Mouse (Mus musculus) liver, embryonic 15.5 days (tissue): ENCODE measurements around the gene Zfp184. TPM values are rescaled to one million over a fixed set of nuclear protein-coding genes. Genes with fewer than 3 reads are reported as not detected.

Experiments used
- ATAC-seq: fragments of 200-750 bp; cut with Nextera tagmentation; 2 replicates; pipeline ENCODE4 v1.8.0; 2017; ENCODE audit warnings: moderate number of reproducible peaks, mild to moderate bottlenecking, moderate library complexity; ENCODE audit not compliant: insufficient read depth
- H3K27ac ChIP-seq: fragments of 300-500 bp; sonication (generic); replicated peaks from 2 replicates; pipeline ENCODE4 v1.5.1; 2015; ENCODE audit warnings: mild to moderate bottlenecking, inconsistent platforms
- H3K27me3 ChIP-seq: fragments of 300-500 bp; sonication (generic); 2 replicates; pipeline ENCODE4 v1.6.1; 2015; ENCODE audit warnings: mild to moderate bottlenecking, inconsistent platforms
- H3K36me3 ChIP-seq: fragments of 300-500 bp; sonication (generic); replicated peaks from 2 replicates; pipeline ENCODE4 v1.6.1; 2015; ENCODE audit warnings: moderate library complexity, mild to moderate bottlenecking, inconsistent platforms
- H3K4me1 ChIP-seq: fragments of 300-500 bp; sonication (generic); replicated peaks from 2 replicates; pipeline ENCODE4 v1.6.1; 2015; ENCODE audit warnings: inconsistent platforms
- H3K4me2 ChIP-seq: fragments of 300-500 bp; sonication (generic); 2 replicates; pipeline ENCODE4 v1.6.1; 2015; ENCODE audit warnings: moderate library complexity, mild to moderate bottlenecking, inconsistent platforms
- H3K4me3 ChIP-seq: fragments of 300-500 bp; sonication (generic); replicated peaks from 2 replicates; pipeline ENCODE4 v1.5.1; 2015; ENCODE audit warnings: mild to moderate bottlenecking, inconsistent platforms
- H3K9ac ChIP-seq: fragments of 300-500 bp; sonication (generic); 2 replicates; pipeline ENCODE4 v1.6.1; 2015; ENCODE audit warnings: moderate library complexity, mild to moderate bottlenecking, inconsistent platforms
- H3K9me3 ChIP-seq: fragments of 300-500 bp; sonication (generic); replicated peaks from 2 replicates; pipeline ENCODE4 v1.6.1; 2016; ENCODE audit warnings: inconsistent platforms
- WGBS: fragments of 180-500 bp; shearing (Covaris S2); methylation state at CpG from one replicate; pipeline ENCODE4 v1.1.7; 2015; ENCODE audit warnings: mixed read lengths; ENCODE audit not compliant: insufficient replicate concordance; 5-methylcytosine and 5-hydroxymethylcytosine counted together
- polyA plus RNA-seq: library from polyadenylated mRNA; unstranded; fragments of >200 nt; fragmentation: Nextera tagmentation; extraction: Ambion mirVana; gene quantifications from 2 replicates; pipeline ENCODE4 v1.2.1, GENCODE M21; 2015

The Zfp184 gene
- polyA plus RNA-seq, 1 experiment from 2014 or later, result 0.71 TPM

DNA sequence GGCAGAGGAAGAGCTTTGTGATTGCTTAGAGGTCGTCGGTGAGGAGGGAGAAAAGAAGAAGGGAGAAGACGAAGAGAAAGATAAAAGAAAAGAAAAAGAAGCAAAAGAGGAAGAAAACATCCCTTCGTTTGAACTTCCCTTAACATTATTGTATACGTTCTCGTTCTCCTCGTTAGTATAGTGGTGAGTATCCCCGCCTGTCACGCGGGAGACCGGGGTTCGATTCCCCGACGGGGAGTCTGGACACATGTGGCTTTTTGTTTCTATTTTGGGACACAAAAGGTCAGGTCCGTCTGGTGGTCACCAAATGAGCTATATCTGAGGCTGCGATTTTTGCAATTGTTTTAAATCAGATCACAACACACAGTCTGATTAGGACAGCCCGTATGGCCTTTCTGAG, 33.7 kb upstream of the Zfp184 start:
- Histone ChIP-seq H3K4me3 (peak overlapping the region; percentile 48), H3K9me3 (no peaks in the 10 kb centered on the region), H3K27ac (no peak overlapping the region), H3K27me3 (peaks cover 10% of the 10 kb centered on the region), H3K4me2 (peak overlapping the region; percentile 62), H3K36me3 (no peaks in the 10 kb centered on the region), H3K9ac (peak overlapping the region; percentile 40), H3K4me1 (peaks cover 55% of the 10 kb centered on the region)
- WGBS, result 2% methylated on average over 17 of the region's 17 CpGs
- ATAC-seq, result no peak; the same call in 1 of the 2 replicates

DNA sequence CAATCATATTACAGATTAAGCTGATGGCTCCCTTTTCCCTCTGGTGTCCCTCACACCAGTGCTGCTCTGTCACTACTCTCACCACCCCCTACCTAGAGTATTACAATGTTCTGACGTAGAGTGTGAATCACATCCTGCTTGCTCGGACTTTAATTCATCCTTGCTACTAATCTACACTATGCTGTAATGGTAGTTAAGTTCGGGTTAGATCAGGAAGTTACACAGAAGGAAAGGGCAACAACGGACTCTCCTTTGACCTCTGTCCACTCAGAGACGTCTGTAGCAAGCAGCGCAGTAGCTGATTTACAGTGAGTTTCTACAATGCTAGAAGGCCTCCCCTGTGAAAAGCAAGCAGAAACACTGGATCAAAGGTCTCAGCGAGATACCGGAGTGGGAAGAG, 31.0 kb upstream of the Zfp184 start:
- Histone ChIP-seq H3K36me3 (no peaks in the 10 kb centered on the region), H3K4me1 (peaks cover 56% of the 10 kb centered on the region), H3K9me3 (no peaks in the 10 kb centered on the region), H3K27me3 (peaks cover 18% of the 10 kb centered on the region), H3K4me3 (peak overlapping the region; percentile 53), H3K4me2 (peak overlapping the region; percentile 72), H3K27ac (no peak overlapping the region), H3K9ac (peak overlapping the region; percentile 46)
- no peak for ATAC-seq
- WGBS, result 4% methylated on average over 8 of the region's 8 CpGs

DNA sequence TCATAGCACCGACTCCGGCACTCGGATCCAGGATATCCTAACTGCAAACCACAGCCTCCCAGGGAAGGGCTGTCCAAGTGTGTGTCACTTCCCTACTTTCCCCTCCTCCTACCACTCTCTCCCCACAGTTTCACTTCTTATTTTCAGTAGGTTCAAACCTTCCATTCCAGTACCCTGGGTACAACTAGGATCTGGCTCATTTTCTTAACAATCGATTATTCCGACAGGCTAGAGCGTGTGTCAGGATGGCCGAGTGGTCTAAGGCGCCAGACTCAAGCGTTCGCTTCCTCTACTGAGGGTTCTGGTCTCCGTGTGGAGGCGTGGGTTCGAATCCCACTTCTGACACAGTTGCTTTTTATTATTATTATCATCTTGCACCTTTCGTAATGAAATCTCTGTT, 30.3 kb upstream of the Zfp184 start:
- Histone ChIP-seq H3K4me3 (peak overlapping the region; percentile 53), H3K36me3 (no peaks in the 10 kb centered on the region), H3K27me3 (peaks cover 18% of the 10 kb centered on the region), H3K27ac (no peak overlapping the region), H3K4me2 (peak overlapping the region; percentile 72), H3K9me3 (no peaks in the 10 kb centered on the region), H3K9ac (peak overlapping the region; percentile 46), H3K4me1 (peaks cover 64% of the 10 kb centered on the region)
- under 1% methylated on average over 14 of the region's 14 CpGs for WGBS
- ATAC-seq, result peak; percentile 43; the same call in 1 of the 2 replicates

DNA sequence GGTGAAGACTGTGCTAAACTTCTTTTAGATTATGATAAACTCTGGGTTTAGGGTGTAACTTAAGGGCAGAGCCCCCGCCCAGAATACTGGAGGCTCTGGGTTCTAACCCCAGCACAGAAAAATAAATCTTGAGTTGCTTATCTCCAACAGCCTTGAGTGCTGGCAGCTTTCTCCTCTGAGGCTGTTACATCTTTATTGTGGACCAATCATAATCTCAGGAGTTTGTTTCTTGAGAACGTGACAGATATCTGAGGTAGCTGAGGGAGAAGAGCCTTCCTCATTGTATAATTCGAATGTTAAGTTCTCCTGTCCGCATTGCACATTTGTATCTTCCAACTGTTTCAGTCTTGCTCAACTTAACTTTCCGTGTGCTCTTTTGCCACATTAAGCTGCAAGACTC, 29.4 kb upstream of the Zfp184 start:
- no peak overlapping the region for H3K27ac ChIP-seq
- H3K4me1 ChIP-seq, result peaks cover 68% of the 10 kb centered on the region
- ATAC-seq, result no peak
- peaks cover 18% of the 10 kb centered on the region for H3K27me3 ChIP-seq
- H3K36me3 ChIP-seq, result no peaks in the 10 kb centered on the region
- no peak overlapping the region for H3K4me3 ChIP-seq
- peak overlapping the region; percentile 72 for H3K4me2 ChIP-seq
- H3K9ac ChIP-seq, result no peak overlapping the region
- H3K9me3 ChIP-seq, result no peaks in the 10 kb centered on the region
- 33% methylated on average over 5 of the region's 5 CpGs for WGBS

DNA sequence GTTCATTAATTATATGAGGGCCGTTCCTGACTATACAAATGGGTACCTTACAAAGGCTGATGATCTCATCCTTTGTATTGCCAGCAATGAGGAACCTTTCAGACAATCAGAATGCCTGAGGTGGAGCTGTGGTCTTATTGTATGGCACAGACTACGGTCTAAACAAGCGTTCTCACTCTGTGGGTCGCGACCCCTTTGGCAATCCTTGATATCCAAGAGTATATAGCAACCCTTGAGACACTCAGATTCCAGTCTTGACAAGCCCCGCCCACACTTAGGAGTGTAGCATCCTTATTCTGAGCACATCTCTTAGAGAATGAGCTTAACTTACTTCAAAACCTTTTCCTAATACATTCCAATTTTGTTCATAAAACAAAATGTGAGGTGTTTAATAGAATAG, 28.8 kb upstream of the Zfp184 start:
- no peak for ATAC-seq
- H3K27ac ChIP-seq, result no peak overlapping the region
- no peak overlapping the region for H3K9ac ChIP-seq
- peaks cover 62% of the 10 kb centered on the region for H3K4me1 ChIP-seq
- H3K9me3 ChIP-seq, result no peaks in the 10 kb centered on the region
- WGBS, result 32% methylated on average over 6 of the region's 6 CpGs
- H3K27me3 ChIP-seq, result peaks cover 19% of the 10 kb centered on the region
- no peaks in the 10 kb centered on the region for H3K36me3 ChIP-seq
- no peak overlapping the region for H3K4me2 ChIP-seq
- H3K4me3 ChIP-seq, result no peak overlapping the region

DNA sequence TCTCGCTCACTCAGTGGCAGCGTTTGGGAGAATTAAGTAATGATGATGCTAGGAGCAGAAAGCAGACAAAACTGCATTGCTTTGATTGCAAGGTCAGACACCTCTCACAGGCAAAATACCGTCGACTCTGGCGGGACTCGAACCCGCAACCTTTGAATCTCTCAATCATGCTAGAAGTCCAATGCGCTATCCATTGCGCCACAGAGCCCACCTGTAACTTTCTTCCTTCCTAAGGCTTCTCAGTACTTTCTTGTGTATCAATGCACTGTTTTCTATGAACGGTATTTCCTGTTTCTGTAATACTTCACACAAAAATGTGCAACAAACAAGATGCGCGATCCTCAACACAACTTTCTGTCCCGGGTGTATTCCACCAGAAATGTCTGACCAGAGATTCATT, 27.9 kb upstream of the Zfp184 start:
- under 1% methylated on average over 13 of the region's 13 CpGs for WGBS
- Histone ChIP-seq H3K9ac (no peak overlapping the region), H3K4me1 (peaks cover 58% of the 10 kb centered on the region), H3K4me3 (peak overlapping the region; percentile 63), H3K36me3 (no peaks in the 10 kb centered on the region), H3K27me3 (peaks cover 22% of the 10 kb centered on the region), H3K27ac (no peak overlapping the region), H3K4me2 (peak overlapping the region; percentile 84), H3K9me3 (no peaks in the 10 kb centered on the region)
- ATAC-seq, result peak; percentile 16; the same call in 1 of the 2 replicates

DNA sequence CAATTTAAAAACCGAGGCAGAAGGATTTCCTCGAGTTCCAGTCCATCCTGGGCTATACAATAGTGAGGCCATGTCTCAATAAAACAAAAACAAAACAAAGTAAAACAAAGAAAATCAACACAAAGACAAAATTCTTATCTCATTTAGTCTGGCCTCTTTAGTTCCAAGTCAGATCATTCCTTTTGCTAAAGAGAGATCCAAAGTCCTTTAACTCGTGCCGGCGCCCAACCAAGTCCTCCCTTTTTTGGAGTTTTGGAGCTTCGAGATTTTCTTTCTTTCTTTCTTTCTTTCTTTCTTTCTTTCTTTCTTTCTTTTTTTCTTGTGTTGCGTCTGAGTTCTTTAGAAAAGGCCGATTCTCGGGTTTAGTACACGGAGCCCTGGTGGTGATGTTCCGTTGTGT, 27.4 kb upstream of the Zfp184 start:
- Histone ChIP-seq H3K4me3 (peak overlapping the region; percentile 63), H3K27me3 (peaks cover 22% of the 10 kb centered on the region), H3K27ac (no peak overlapping the region), H3K4me2 (peak overlapping the region; percentile 84), H3K9ac (no peak overlapping the region), H3K4me1 (peaks cover 58% of the 10 kb centered on the region), H3K36me3 (no peaks in the 10 kb centered on the region), H3K9me3 (no peaks in the 10 kb centered on the region)
- WGBS, result 1% methylated on average over 11 of the region's 11 CpGs
- no peak for ATAC-seq

DNA sequence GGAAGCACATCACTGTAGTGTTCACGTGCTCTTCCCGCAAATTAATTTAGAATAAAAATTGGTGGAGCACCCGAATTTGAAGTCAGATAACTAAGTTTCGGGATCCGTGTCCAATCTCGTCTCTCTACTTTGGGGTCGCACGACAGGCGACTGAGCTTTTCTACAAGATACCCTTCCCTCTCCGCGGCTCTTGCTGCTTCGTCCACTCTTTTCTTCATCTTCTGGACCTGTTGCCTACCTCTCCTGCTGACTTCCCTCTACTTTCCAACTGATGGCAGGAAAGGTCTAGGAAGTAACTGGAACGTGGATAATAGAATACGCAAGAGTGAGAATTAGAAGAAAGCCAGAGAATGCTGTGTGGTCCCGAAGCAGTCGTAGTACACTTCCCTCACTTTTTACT, 26.9 kb upstream of the Zfp184 start:
- Histone ChIP-seq H3K4me3 (peak overlapping the region; percentile 63), H3K36me3 (no peaks in the 10 kb centered on the region), H3K9ac (peak overlapping the region; percentile 65; the same call in 1 of the 2 replicates), H3K27ac (no peak overlapping the region), H3K27me3 (peaks cover 22% of the 10 kb centered on the region), H3K4me2 (peak overlapping the region; percentile 84), H3K4me1 (peaks cover 58% of the 10 kb centered on the region), H3K9me3 (no peaks in the 10 kb centered on the region)
- under 1% methylated on average over 16 of the region's 16 CpGs for WGBS
- no peak for ATAC-seq

DNA sequence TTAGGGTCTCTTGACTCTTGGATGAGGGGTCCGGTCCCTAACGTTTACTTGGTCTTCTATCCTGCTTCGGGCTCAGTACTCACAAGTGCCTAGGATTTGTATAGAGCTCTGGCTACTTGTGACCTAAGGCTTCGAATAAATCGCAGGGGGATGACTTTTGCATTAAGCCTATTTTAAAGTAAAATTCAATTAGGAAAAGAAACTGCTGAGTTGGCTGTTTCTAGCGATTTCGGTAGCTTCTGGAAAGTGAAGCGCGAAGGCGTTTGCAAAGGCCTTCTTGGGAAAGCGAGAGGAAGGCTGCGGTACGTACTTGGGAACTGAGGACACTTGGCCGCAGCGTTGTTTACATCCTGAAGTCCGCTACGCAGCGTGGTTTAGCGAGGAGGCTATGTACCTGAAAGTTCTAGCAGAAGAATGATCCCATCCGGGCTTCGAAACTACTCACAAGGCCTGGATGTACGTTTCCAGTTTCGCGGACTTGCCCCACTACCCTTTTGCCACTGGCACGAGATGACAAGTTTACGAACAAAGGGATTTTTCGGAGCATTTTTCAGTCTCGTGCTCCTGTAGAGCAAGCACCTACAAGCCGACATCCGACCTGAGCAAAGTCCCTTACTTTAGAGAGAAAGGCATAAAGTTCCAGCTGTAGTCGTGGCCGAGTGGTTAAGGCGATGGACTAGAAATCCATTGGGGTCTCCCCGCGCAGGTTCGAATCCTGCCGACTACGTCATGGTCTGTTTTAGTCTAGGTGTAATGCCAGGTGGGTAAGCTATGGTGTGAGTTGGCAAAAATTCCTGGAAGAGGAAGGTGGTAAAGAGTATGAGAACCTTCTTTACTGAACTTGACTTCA, 26.1 kb upstream of the Zfp184 start:
- Histone ChIP-seq H3K4me2 (peak overlapping the region; percentile 84), H3K9ac (peak overlapping the region; percentile 65), H3K36me3 (no peaks in the 10 kb centered on the region), H3K9me3 (no peaks in the 10 kb centered on the region), H3K4me1 (peaks cover 52% of the 10 kb centered on the region), H3K27ac (0 out of 2 replicates have a peak overlapping the region, but pooled peaks have one; percentile 24), H3K27me3 (peaks cover 22% of the 10 kb centered on the region), H3K4me3 (peak overlapping the region; percentile 63)
- WGBS, result under 1% methylated on average over 38 of the region's 38 CpGs
- peak; percentile 83 for ATAC-seq

DNA sequence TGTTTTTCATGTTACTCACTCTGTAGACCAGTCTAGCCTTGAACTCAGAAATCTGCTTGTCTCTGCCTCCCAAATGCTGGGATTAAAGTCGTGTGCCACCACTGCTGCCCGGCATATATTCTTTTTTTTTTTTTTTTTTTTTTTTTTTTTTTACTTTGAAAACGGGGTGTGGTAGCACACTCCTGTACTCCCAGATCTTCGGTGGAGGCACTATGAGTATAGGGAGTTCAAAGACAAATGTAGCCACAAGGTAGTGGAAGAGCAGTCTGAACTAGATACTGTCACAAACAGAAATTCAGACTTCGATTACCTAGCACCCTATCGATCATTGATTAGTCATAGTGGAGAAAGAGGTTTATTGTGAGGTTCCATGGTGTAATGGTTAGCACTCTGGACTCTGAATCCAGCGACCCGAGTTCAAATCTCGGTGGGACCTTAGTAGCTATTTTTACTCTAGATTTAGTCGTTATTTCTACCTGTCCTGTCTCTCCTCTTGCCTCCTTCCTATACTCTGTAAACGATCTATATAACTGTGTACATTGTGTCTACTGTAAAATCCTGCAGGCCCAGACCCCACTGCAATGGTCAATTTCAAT, 25.0 kb upstream of the Zfp184 start:
- Histone ChIP-seq H3K27ac (no peak overlapping the region), H3K9ac (no peak overlapping the region), H3K27me3 (peaks cover 22% of the 10 kb centered on the region), H3K4me3 (peak overlapping the region; percentile 63), H3K4me2 (peak overlapping the region; percentile 84), H3K9me3 (no peaks in the 10 kb centered on the region), H3K36me3 (no peaks in the 10 kb centered on the region), H3K4me1 (peaks cover 41% of the 10 kb centered on the region)
- ATAC-seq, result peak; percentile 35; the same call in 1 of the 2 replicates
- 1% methylated on average over 11 of the region's 11 CpGs for WGBS

DNA sequence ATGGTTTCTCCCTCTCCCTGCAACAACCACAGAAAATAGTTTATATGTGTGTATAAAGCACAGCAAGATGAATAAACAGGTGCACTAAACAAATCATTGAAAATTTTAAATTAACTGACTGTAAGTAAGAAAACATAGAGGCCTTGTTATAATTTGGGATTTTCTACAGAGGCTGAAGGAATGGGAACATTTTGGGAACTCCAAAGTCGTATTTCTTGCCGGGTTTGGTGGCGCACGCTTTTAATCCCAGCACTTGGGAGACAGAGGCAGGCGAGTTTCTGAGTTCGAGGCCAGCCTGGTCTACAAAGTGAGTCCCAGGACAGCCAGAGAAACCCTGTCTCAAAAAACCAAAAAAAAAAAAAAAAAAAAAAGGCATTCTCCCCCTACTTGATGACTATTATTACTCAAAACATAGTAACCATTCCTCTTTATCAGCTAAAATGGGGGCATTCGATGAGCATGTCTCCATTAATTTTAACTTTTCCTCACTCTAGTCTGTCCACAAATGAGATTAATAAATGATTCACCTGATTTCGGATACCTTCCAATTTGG, 24.1 kb upstream of the Zfp184 start:
- Histone ChIP-seq H3K27me3 (peaks cover 16% of the 10 kb centered on the region), H3K4me3 (no peak overlapping the region), H3K4me2 (no peak overlapping the region), H3K27ac (no peak overlapping the region), H3K9ac (no peak overlapping the region), H3K4me1 (peaks cover 37% of the 10 kb centered on the region), H3K36me3 (no peaks in the 10 kb centered on the region), H3K9me3 (no peaks in the 10 kb centered on the region)
- 29% methylated on average over 8 of the region's 8 CpGs for WGBS
- ATAC-seq, result no peak
